Mouse (Mus musculus): ENCODE measurements around the gene Spesp1.

GRCm38 (mm10) chr9:62261406-62261805 lies 20.6 kb downstream of the Spesp1 start:
- TF ChIP-seq CTCF (IDR thresholded peaks at IDR 0.05; ENCODE audit: low read depth) (no peak), EP300 (IDR thresholded peaks at IDR 0.05; ENCODE audit: low read depth) (no peak)
